Mouse (Mus musculus): ENCODE results near the gene D630003M21Rik. TPM values are rescaled to one million over a fixed set of nuclear protein-coding genes. Genes with fewer than 3 reads are reported as not detected.

D630003M21Rik gene
- total RNA-seq, 2 experiments from 2014 or later: 1.7 TPM

GRCm38 (mm10) chr2:158166628-158167027, 62.4 kb downstream of the D630003M21Rik start:
- peak; percentile 55 to 56 for DNase-seq

GRCm38 (mm10) chr2:158165776-158166175, 63.2 kb downstream of the D630003M21Rik start:
- no peak for DNase-seq

- DNase-seq: no peak
Measured at GRCm38 (mm10) chr2:158163034-158163433, 66.0 kb downstream of the D630003M21Rik start.

- DNase-seq: no peak
Measured at GRCm38 (mm10) chr2:158161761-158162160, 67.3 kb downstream of the D630003M21Rik start.

- peak in 1 of 2 experiments; percentile 20 for DNase-seq
Measured at GRCm38 (mm10) chr2:158159376-158160235, 69.4 kb downstream of the D630003M21Rik start.

- no peak for DNase-seq
Measured at GRCm38 (mm10) chr2:158157654-158158053, 71.4 kb downstream of the D630003M21Rik start.

GRCm38 (mm10) chr2:158156487-158156886, 72.5 kb downstream of the D630003M21Rik start:
- no peak for DNase-seq

- DNase-seq: no peak
Measured at GRCm38 (mm10) chr2:158155615-158156014, 73.4 kb downstream of the D630003M21Rik start.

- no peak for DNase-seq
Measured at GRCm38 (mm10) chr2:158155101-158155500, 73.9 kb downstream of the D630003M21Rik start.

- DNase-seq: no peak
Measured at GRCm38 (mm10) chr2:158154641-158155040, 74.4 kb downstream of the D630003M21Rik start.

- DNase-seq: no peak
Measured at GRCm38 (mm10) chr2:158153728-158154343, 75.2 kb downstream of the D630003M21Rik start.

GRCm38 (mm10) chr2:158152685-158153309, 76.2 kb downstream of the D630003M21Rik start:
- no peak for DNase-seq

GRCm38 (mm10) chr2:158151077-158151476, 77.9 kb downstream of the D630003M21Rik start:
- no peak for DNase-seq

- no peak for DNase-seq
Measured at GRCm38 (mm10) chr2:158146971-158147370, 82.1 kb downstream of the D630003M21Rik start.

GRCm38 (mm10) chr2:158146223-158146622, 82.8 kb downstream of the D630003M21Rik start, which contains the start of gene Tgm2:
TSS of gene Tgm2 (minus strand) at chr2:158146436.
- DNase-seq: peak; percentile 94 to 97

GRCm38 (mm10) chr2:158145528-158146065, 83.4 kb downstream of the D630003M21Rik start:
- DNase-seq: no peak

GRCm38 (mm10) chr2:158144750-158145527, 84.1 kb downstream of the D630003M21Rik start:
- DNase-seq: no peak

GRCm38 (mm10) chr2:158144263-158144662, 84.8 kb downstream of the D630003M21Rik start:
- no peak for DNase-seq

- DNase-seq: no peak
Measured at GRCm38 (mm10) chr2:158143816-158144215, 85.2 kb downstream of the D630003M21Rik start.

GRCm38 (mm10) chr2:158142981-158143380, 86.0 kb downstream of the D630003M21Rik start:
- DNase-seq: no peak

- peak; percentile 51 to 66 for DNase-seq
Measured at GRCm38 (mm10) chr2:158141690-158142440, 87.2 kb downstream of the D630003M21Rik start.
